Mouse (Mus musculus): ENCODE measurements around the gene Ccdc80. TPM values are rescaled to one million over a fixed set of nuclear protein-coding genes. Genes with fewer than 3 reads are reported as not detected.

The Ccdc80 gene
- polyA plus RNA-seq, 1 experiment from 2014 or later = 4.4 TPM

DNA sequence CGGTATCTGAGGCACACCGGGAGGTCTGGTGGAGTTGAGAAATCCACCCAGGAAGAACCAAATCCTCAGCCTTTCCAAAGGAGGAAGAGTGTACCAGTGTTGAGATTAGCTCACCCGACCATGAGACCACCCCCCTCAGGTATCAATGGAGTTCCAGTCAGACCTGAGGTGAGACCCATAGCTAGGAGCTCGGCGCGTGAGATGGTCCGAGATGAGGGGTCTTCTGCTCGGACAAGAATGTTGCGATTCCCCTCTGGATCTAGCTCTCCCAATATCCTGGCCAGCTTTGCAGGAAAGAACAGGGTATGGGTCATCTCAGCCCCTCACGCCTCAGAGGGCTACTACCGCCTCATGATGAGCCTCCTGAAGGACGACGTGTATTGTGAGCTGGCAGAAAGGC lies 1.8 kb downstream of the Ccdc80 start:
- no peaks in the 10 kb centered on the region for H3K36me3 ChIP-seq
- 96% methylated on average over 13 of the region's 13 CpGs for WGBS
- H3K9ac ChIP-seq (replicated peaks) = no peak overlapping the region
- no peak; the same call in 1 of the 2 replicates for ATAC-seq
- H3K4me3 ChIP-seq (replicated peaks) = no peak overlapping the region
- no peak overlapping the region for H3K4me2 ChIP-seq (replicated peaks)
- H3K27ac ChIP-seq = no peak overlapping the region
- peaks cover 6% of the 10 kb centered on the region; the same call in 1 of the 2 replicates for H3K4me1 ChIP-seq (replicated peaks)
- H3K9me3 ChIP-seq = no peaks in the 10 kb centered on the region
- no peaks in the 10 kb centered on the region for H3K27me3 ChIP-seq

DNA sequence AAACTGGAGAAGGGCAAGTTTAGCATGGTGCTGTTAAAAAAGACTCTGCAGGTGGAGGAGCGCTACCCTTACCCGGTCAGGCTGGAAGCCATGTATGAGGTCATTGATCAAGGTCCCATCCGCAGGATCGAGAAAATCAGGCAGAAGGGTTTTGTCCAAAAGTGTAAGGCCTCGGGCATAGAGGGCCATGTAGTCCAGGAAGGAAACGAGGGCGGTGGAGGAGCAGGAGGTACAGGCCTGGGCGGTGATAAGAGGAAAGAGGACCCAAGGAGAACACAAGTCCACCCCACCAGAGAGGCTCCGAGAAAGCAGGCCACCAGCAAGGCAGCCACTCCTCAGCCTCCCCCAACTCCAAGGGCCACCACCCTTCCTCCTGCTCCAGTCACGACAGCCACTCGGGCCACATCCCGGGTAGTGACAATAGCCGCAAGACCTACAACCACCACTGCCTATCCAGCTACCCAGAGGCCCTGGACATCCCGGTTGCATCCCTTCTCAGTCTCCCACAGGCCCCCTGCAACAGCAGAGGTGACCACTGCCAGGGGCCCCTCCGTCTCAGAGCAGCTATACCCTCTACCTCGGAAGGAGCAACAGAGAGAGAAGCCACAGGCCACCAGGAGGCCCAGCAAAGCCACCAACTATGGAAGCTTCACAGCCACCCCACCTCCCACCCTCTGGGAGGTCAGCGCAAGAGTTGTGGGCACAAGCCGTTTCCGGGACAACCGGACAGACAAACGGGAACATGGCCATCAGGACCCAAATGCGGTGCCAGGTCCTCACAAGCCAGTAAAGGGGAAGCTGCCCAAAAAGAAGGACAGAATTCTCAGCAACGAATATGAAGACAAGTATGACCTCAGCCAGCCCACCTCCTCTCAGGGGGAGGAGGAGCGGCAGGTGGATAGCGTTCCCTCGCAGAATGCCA lies 2.6 kb downstream of the Ccdc80 start:
- ATAC-seq = 0 out of 2 replicates have a peak, but pooled peaks have one; percentile 18
- H3K4me2 ChIP-seq (replicated peaks) = no peak overlapping the region
- no peak overlapping the region for H3K4me3 ChIP-seq (replicated peaks)
- no peaks in the 10 kb centered on the region for H3K9me3 ChIP-seq
- no peaks in the 10 kb centered on the region for H3K27me3 ChIP-seq
- H3K4me1 ChIP-seq (replicated peaks) = peaks cover 6% of the 10 kb centered on the region; the same call in 1 of the 2 replicates
- H3K9ac ChIP-seq (replicated peaks) = no peak overlapping the region
- no peaks in the 10 kb centered on the region for H3K36me3 ChIP-seq
- WGBS = 90% methylated on average over 26 of the region's 26 CpGs
- no peak overlapping the region for H3K27ac ChIP-seq

DNA sequence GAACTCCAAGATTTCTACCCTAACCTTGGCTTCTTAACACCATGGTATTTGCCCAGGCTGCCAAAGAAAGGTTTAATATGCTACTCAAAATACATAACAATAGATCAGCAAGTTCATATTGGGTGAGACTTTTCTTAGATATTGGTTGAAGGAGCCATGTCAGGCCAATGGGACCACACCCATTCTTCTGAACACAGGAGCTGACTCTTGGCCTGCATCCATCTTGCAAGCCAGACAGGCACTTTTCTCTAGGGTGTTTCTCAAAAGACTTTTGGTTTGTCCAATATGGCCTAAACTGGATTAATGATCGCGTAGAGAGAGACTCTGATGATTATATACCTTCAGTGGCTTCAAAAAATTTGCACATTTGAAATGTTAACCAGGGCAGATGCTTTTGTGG lies 4.3 kb downstream of the Ccdc80 start:
- 93% methylated on average over 2 of the region's 2 CpGs for WGBS
- Histone ChIP-seq H3K9me3 (no peaks in the 10 kb centered on the region), H3K36me3 (no peaks in the 10 kb centered on the region), H3K9ac (replicated peaks) (no peak overlapping the region), H3K4me3 (replicated peaks) (no peak overlapping the region), H3K27me3 (no peaks in the 10 kb centered on the region), H3K4me2 (replicated peaks) (no peak overlapping the region), H3K4me1 (replicated peaks) (peaks cover 6% of the 10 kb centered on the region; the same call in 1 of the 2 replicates), H3K27ac (no peak overlapping the region)
- ATAC-seq = no peak

DNA sequence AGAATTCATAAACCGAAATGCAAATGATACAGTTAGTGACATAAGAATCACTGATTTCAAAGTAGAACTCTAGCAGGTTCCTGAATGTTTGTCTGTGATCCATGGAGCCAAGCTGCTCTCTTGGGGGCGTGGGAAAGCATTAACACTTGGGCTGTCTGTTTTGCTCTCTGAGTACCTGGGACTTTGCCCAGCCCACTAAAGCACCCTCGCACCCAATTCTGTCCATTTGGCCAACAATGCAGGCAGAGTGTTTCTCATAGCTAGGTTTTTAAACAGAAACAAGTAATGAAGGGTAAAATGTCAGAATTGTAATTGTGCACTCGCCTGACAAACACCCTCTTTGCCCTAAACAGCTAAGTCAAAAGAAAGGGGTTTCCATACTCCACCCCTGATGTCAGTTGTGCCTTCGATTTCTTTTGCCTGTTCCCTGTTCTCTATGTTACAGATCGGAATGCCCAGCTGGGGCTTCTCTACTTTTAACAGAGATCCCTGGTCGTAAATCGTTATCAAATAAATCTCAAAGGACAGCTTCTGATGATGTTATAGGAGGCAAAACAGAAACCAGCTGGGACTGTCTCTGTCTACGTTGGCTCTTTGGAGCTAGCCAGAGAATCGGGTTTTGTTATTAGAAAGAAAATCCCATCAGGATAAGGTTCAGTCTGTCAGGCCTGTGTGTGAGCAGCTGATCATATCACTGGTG lies 5.1 kb downstream of the Ccdc80 start:
- no peaks in the 10 kb centered on the region for H3K36me3 ChIP-seq
- peaks cover 6% of the 10 kb centered on the region; the same call in 1 of the 2 replicates for H3K4me1 ChIP-seq (replicated peaks)
- no peak overlapping the region for H3K4me3 ChIP-seq (replicated peaks)
- no peaks in the 10 kb centered on the region for H3K27me3 ChIP-seq
- H3K4me2 ChIP-seq (replicated peaks) = no peak overlapping the region
- WGBS = 79% methylated on average over 10 of the region's 10 CpGs
- no peak overlapping the region for H3K27ac ChIP-seq
- ATAC-seq = no peak
- no peak overlapping the region for H3K9ac ChIP-seq (replicated peaks)
- no peaks in the 10 kb centered on the region for H3K9me3 ChIP-seq

DNA sequence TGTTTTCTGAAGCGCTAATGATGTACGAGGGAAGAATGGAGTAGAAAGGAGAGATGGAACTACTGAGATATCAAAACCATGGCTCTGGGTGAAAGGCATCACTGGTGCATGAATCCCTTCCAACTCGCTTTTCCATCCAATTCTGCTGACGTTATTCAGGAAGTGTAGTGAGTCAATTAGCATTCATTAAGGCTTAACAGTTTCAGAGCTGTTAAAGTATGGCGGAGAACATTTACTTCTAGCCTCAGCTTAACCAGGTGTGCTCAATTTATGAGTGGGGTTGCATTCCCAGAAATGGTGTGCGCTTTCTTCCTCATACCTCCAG lies 5.6 kb downstream of the Ccdc80 start:
- 74% methylated on average over 6 of the region's 6 CpGs for WGBS
- H3K9ac ChIP-seq (replicated peaks) = no peak overlapping the region
- no peaks in the 10 kb centered on the region for H3K9me3 ChIP-seq
- ATAC-seq = no peak
- H3K4me3 ChIP-seq (replicated peaks) = no peak overlapping the region
- H3K36me3 ChIP-seq = no peaks in the 10 kb centered on the region
- no peaks in the 10 kb centered on the region for H3K27me3 ChIP-seq
- no peak overlapping the region for H3K27ac ChIP-seq
- peaks cover 6% of the 10 kb centered on the region; the same call in 1 of the 2 replicates for H3K4me1 ChIP-seq (replicated peaks)
- no peak overlapping the region for H3K4me2 ChIP-seq (replicated peaks)

DNA sequence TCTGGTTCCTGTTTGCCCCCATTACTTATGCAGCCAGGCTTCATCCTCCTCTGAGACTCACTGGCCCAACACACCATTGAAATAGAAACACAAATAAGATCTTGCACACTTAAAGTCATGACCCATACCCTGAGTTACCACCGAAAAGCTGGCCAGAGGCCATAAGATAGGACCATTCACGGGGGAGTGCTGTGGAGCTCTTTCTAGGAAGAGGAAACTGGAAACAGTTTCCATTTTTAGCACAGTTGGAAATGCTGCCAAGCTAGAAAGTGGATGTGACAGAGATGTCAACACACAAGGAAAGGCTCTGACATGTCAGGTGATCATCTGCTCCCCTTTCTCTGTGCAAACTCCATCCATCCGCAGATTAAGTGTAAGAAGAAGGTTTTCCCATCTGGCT lies 7.7 kb downstream of the Ccdc80 start:
- H3K4me1 ChIP-seq (replicated peaks) = no peaks in the 10 kb centered on the region
- no peak overlapping the region for H3K4me2 ChIP-seq (replicated peaks)
- no peak overlapping the region for H3K4me3 ChIP-seq (replicated peaks)
- ATAC-seq = no peak
- no peak overlapping the region for H3K27ac ChIP-seq
- H3K9me3 ChIP-seq = no peaks in the 10 kb centered on the region
- H3K27me3 ChIP-seq = no peaks in the 10 kb centered on the region
- H3K9ac ChIP-seq (replicated peaks) = no peak overlapping the region
- H3K36me3 ChIP-seq = no peaks in the 10 kb centered on the region
- 90% methylated on average over 3 of the region's 3 CpGs for WGBS

DNA sequence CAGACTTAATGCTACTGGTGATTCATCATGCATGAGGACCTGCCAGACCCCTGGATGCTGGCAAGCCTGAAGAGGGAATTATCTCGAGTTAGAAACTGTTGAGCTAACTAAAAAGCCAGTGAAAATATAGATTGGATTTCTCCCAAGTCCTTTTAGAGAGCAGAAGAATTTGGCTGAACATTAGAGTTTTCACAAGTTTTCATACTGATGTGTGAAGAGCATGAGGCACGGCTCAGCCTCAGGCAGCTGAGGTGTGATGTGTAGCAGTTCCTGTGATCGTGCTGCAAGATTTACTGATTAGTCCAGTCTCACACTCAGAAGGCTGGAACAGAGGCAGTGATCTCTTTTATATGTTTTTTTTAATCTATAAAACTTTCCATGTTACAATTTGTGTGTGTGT lies 11.8 kb downstream of the Ccdc80 start:
- H3K4me3 ChIP-seq (replicated peaks) = no peak overlapping the region
- no peaks in the 10 kb centered on the region for H3K27me3 ChIP-seq
- H3K27ac ChIP-seq = no peak overlapping the region
- ATAC-seq = no peak
- H3K4me2 ChIP-seq (replicated peaks) = no peak overlapping the region
- H3K36me3 ChIP-seq = no peaks in the 10 kb centered on the region
- H3K9me3 ChIP-seq = no peaks in the 10 kb centered on the region
- no peak overlapping the region for H3K9ac ChIP-seq (replicated peaks)
- H3K4me1 ChIP-seq (replicated peaks) = no peaks in the 10 kb centered on the region
- WGBS = 81% methylated on average over 3 of the region's 3 CpGs

DNA sequence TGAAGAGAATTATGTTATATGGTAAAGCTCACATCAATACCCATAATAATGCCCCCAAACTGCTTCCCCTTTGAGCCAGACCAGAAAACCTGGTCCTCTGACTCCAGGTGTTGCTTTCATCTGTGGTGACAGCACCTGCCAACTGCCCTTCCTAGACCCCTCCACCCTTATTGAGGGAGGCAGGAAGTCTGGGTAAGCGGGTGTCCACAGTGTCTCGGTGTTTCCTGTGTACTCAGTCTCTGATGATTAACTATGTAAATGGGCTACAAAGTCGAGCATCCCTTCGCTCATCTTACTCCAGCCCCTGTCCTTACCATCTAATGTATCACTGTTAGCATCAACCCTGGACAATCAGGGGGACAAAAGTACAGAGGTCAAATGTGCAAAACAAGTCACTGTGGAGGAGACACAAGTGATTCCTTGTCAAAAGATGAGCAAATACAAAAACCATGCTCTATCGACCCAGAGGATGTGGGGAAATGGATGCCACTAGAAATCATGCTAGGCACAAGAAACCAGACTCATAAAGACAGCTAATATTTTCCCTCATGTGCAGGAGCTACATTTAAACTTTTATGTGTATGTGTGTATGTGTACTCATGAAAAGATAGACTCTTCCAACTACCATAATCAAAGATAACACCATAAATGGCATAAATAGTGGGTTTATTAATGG lies 15.1 kb downstream of the Ccdc80 start:
- no peaks in the 10 kb centered on the region for H3K36me3 ChIP-seq
- no peaks in the 10 kb centered on the region for H3K9me3 ChIP-seq
- H3K4me2 ChIP-seq (replicated peaks) = no peak overlapping the region
- no peak for ATAC-seq
- 84% methylated on average over 5 of the region's 5 CpGs for WGBS
- H3K27me3 ChIP-seq = no peaks in the 10 kb centered on the region
- H3K4me3 ChIP-seq (replicated peaks) = no peak overlapping the region
- no peak overlapping the region for H3K27ac ChIP-seq
- no peak overlapping the region for H3K9ac ChIP-seq (replicated peaks)
- H3K4me1 ChIP-seq (replicated peaks) = no peaks in the 10 kb centered on the region

DNA sequence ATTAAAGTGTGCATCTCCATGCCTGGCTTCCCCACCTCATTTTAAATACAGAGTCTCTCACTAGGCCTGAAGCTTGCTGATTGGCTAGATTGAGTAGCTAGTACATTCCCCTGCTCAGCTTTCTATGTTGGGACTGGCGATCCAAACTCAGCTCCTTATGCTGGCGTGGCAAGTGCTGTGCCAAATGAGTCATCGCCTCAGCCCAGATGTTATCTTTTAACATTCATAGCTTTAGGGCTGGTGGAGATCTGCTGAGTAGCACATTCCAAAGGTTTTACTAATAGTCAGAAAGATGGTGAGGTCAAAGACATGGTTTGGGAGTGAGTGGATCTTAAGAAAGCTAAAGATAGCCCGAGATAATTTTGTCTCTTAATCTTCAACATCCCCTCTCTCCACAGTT lies 17.3 kb downstream of the Ccdc80 start:
- no peak overlapping the region for H3K4me2 ChIP-seq (replicated peaks)
- H3K4me3 ChIP-seq (replicated peaks) = no peak overlapping the region
- no peak for ATAC-seq
- no peak overlapping the region for H3K27ac ChIP-seq
- H3K36me3 ChIP-seq = no peaks in the 10 kb centered on the region
- WGBS = 79% methylated on average over 4 of the region's 4 CpGs
- H3K4me1 ChIP-seq (replicated peaks) = no peaks in the 10 kb centered on the region
- no peaks in the 10 kb centered on the region for H3K9me3 ChIP-seq
- H3K27me3 ChIP-seq = no peaks in the 10 kb centered on the region
- H3K9ac ChIP-seq (replicated peaks) = no peak overlapping the region

DNA sequence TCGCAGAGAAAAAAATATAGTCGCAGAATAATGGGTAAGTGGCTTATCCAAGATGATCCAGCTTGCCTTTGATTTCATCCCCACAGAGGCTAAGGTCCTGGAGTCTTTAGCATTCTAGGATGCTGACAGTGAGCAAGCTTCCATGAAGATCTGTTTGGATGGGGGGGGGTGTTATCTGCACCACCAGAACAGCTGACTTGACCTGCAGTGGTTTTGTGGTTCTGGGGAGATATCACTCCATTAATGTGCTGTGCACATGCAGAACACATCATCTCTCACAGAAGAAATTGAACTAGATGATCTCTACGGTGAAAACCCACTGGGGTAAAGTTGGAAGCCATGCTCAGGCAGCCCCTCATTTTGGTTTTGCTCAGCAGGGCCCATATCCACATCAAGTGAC lies 24.0 kb downstream of the Ccdc80 start:
- Histone ChIP-seq H3K9me3 (no peaks in the 10 kb centered on the region), H3K4me2 (replicated peaks) (no peak overlapping the region), H3K36me3 (no peaks in the 10 kb centered on the region), H3K4me3 (replicated peaks) (no peak overlapping the region), H3K27me3 (no peaks in the 10 kb centered on the region), H3K27ac (no peak overlapping the region), H3K4me1 (replicated peaks) (no peaks in the 10 kb centered on the region), H3K9ac (replicated peaks) (no peak overlapping the region)
- WGBS = 94% methylated on average over 3 of the region's 3 CpGs
- ATAC-seq = no peak

DNA sequence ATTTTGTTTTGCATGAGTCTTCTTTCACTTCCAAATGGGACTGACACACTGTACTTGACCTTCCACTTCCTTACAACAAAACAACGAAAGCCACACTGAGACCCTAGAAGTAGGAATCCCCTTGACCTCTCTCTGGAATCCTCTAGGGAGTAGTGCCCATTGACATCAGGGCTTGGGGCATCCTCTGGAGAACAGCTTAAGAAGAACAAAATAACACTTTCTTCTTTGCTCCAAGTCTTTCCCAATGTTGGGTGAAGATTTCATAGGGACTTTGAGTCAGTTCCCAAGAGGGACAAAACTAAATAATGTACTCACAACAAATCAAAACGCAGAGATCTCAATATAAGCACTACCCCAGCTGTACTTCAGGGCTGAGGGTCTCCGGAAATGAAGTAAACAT lies 25.6 kb downstream of the Ccdc80 start:
- no peaks in the 10 kb centered on the region for H3K9me3 ChIP-seq
- no peaks in the 10 kb centered on the region for H3K36me3 ChIP-seq
- H3K4me1 ChIP-seq (replicated peaks) = no peaks in the 10 kb centered on the region
- H3K4me2 ChIP-seq (replicated peaks) = no peak overlapping the region
- no peak for ATAC-seq
- H3K27ac ChIP-seq = no peak overlapping the region
- 91% methylated on average over 3 of the region's 3 CpGs for WGBS
- no peak overlapping the region for H3K4me3 ChIP-seq (replicated peaks)
- H3K9ac ChIP-seq (replicated peaks) = no peak overlapping the region
- no peaks in the 10 kb centered on the region for H3K27me3 ChIP-seq

DNA sequence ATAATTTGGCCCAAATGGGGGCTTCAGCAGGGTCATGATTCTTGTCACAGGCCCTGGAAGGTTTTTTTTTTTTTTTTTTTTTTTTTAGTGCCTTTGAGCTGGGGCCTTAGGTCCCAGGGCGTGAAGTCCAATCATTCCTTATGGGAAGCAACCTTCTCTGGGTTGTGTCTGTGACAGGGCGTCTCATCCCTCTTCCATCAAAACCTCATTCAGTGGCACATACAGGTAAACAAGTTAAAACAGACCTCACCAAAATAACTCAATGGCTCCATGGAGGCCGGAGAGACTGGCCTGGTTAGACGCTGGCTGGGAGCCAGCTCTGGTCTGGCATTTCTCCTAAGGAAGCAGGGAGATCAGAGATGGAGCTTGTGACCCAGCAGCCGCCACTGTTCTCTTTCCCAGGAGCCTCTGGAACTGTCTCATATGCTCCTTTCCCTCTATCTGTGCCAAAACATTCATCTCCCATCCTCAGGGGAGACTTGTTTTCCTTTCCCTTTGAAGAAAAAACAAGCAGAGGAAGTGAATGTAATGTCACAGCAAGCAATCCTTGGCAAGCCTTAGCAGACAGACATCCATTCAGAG lies 27.7 kb downstream of the Ccdc80 start:
- Histone ChIP-seq H3K4me2 (replicated peaks) (no peak overlapping the region), H3K27ac (no peak overlapping the region), H3K9ac (replicated peaks) (no peak overlapping the region), H3K27me3 (no peaks in the 10 kb centered on the region), H3K36me3 (no peaks in the 10 kb centered on the region), H3K4me1 (replicated peaks) (no peaks in the 10 kb centered on the region), H3K4me3 (replicated peaks) (no peak overlapping the region), H3K9me3 (no peaks in the 10 kb centered on the region)
- no peak for ATAC-seq
- 88% methylated on average over 5 of the region's 5 CpGs for WGBS
